Mouse (Mus musculus): ENCODE measurements around the gene Nfat5. TPM values are rescaled to one million over a fixed set of nuclear protein-coding genes. Genes with fewer than 3 reads are reported as not detected.

Nfat5 gene
- polyA plus RNA-seq, 1 experiment: 21.4 TPM

DNA sequence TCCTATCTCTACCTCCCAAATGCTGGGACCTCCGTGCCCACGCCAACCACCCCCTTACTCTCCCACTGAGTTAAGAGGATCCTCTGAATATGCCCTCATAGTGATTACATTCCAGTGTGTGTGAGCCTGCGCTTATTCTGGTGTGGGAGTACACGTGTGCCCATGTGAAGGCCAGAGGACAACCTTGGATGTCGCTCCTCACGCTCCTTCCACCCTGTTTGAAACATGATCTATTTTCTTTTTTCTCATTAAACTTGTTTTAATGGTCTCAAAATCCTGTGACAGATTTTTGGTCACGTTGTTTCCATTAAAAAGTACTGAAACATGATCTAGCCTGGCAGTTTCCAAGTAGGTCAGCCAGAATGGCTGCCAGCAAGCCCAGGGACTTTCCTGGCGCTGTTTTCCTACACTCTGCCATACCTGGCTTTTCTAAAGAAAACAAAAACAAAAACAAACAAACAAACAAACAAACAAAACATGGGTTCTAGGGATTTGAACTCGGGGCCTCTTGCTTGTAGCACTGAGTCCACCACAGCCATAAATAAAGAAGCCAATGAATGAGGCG is 102.9 kb downstream of the Nfat5 start:
- Histone ChIP-seq H3K4me3 (ENCODE audit: control insufficient read depth, low read depth, low read length) (no peak overlapping the region), H3K4me1 (ENCODE audit: control insufficient read depth, insufficient read depth, low read length) (peaks cover 2% of the 10 kb centered on the region; the same call in 1 of the 2 replicates), H3K27me3 (ENCODE audit: control insufficient read depth, insufficient read depth, low read length) (no peaks in the 10 kb centered on the region), H3K36me3 (ENCODE audit: control insufficient read depth, insufficient read depth, low read length) (no peaks in the 10 kb centered on the region), H3K27ac (ENCODE audit: control insufficient read depth, insufficient read depth, low read depth, low read length) (no peak overlapping the region)
- TF ChIP-seq POLR2A (IDR thresholded peaks at IDR 0.05; ENCODE audit: control insufficient read depth, low read depth, low read length) (no peak), CTCF (IDR thresholded peaks at IDR 0.05; ENCODE audit: control insufficient read depth, insufficient read depth, insufficient replicate concordance, low read depth, low read length) (no peak)

DNA sequence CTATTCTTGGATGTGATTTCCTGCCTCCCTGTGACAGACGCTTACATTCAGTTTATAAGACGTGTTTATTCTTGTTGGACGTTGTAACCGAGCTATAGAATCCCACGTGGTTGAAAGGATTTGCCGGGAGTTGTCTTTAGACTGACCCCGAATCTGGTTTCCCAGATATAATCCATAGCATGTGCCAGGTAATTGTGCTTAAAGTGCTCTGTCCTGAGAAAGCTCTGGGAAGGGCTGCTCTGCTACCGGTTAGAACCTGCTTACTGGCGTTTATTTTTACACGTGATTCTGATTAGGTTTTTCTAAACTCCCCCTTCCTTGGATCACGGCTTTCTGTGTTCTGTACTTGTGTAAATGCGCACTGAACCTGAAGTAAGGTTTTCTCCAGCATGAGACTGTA is 104.4 kb downstream of the Nfat5 start:
- H3K4me1 ChIP-seq (ENCODE audit: control insufficient read depth, insufficient read depth, low read length): peaks cover 2% of the 10 kb centered on the region; the same call in 1 of the 2 replicates
- no peaks in the 10 kb centered on the region for H3K36me3 ChIP-seq (ENCODE audit: control insufficient read depth, insufficient read depth, low read length)
- H3K27me3 ChIP-seq (ENCODE audit: control insufficient read depth, insufficient read depth, low read length): no peaks in the 10 kb centered on the region
- no peak overlapping the region for H3K27ac ChIP-seq (ENCODE audit: control insufficient read depth, insufficient read depth, low read depth, low read length)
- no peak overlapping the region for H3K4me3 ChIP-seq (ENCODE audit: control insufficient read depth, low read depth, low read length)
- no peak for TF ChIP-seq CTCF (IDR thresholded peaks at IDR 0.05; ENCODE audit: control insufficient read depth, insufficient read depth, insufficient replicate concordance, low read depth, low read length)
- TF ChIP-seq POLR2A (IDR thresholded peaks at IDR 0.05; ENCODE audit: control insufficient read depth, low read depth, low read length): no peak

GRCm38 (mm10) chr8:107399495-107399894 is 106.2 kb downstream of the Nfat5 start:
- no peaks in the 10 kb centered on the region for H3K27me3 ChIP-seq (ENCODE audit: control insufficient read depth, insufficient read depth, low read length)
- TF ChIP-seq POLR2A (IDR thresholded peaks at IDR 0.05; ENCODE audit: control insufficient read depth, low read depth, low read length): no peak
- TF ChIP-seq CTCF (IDR thresholded peaks at IDR 0.05; ENCODE audit: control insufficient read depth, insufficient read depth, insufficient replicate concordance, low read depth, low read length): no peak
- no peak overlapping the region for H3K4me3 ChIP-seq (ENCODE audit: control insufficient read depth, low read depth, low read length)
- peaks cover 13% of the 10 kb centered on the region for H3K4me1 ChIP-seq (ENCODE audit: control insufficient read depth, insufficient read depth, low read length)
- H3K27ac ChIP-seq (ENCODE audit: control insufficient read depth, insufficient read depth, low read depth, low read length): no peak overlapping the region
- no peaks in the 10 kb centered on the region for H3K36me3 ChIP-seq (ENCODE audit: control insufficient read depth, insufficient read depth, low read length)

GRCm38 (mm10) chr8:107401866-107402265 is 108.6 kb downstream of the Nfat5 start:
- no peak for TF ChIP-seq CTCF (IDR thresholded peaks at IDR 0.05; ENCODE audit: control insufficient read depth, insufficient read depth, insufficient replicate concordance, low read depth, low read length)
- TF ChIP-seq POLR2A (IDR thresholded peaks at IDR 0.05; ENCODE audit: control insufficient read depth, low read depth, low read length): no peak
- no peak overlapping the region for H3K4me3 ChIP-seq (ENCODE audit: control insufficient read depth, low read depth, low read length)
- H3K4me1 ChIP-seq (ENCODE audit: control insufficient read depth, insufficient read depth, low read length): peaks cover 13% of the 10 kb centered on the region
- H3K36me3 ChIP-seq (ENCODE audit: control insufficient read depth, insufficient read depth, low read length): no peaks in the 10 kb centered on the region
- H3K27me3 ChIP-seq (ENCODE audit: control insufficient read depth, insufficient read depth, low read length): no peaks in the 10 kb centered on the region
- H3K27ac ChIP-seq (ENCODE audit: control insufficient read depth, insufficient read depth, low read depth, low read length): no peak overlapping the region

DNA sequence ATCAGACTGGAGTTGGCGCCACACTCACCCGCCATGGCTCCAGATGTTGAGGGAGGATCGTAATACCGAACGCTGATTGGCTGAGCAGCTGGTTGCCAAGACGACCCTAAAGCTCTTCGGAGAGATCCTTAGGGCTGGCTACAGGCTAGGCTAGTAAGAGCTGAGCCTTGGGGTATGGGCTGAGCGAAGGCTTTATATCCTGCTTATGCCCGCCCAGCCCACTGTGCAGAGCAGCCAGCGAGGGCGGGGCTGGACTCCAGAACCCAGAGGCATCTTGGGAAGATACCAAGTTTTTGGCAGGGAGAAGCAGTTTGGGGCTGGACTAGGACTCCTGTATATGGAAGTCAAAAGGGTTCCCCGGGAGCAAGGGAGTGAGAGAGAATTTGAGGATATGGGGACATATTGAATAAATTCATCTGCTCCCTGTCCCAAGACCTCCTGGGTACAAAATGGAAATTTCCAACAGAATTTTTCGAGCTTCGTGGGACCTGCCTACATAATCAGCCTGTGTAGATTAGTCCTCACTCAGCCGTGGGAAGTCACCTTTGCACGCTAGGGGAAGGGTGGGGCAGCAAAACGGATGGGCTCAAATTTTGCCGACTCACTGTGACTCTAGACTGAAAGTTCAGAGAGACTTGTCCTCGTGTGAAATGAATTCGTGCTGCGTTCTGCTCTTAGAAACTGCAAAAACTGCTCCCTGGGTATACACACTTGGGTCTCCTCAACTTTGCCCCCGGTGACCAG is 109.9 kb downstream of the Nfat5 start, which contains the start of gene Nqo1:
Nqo1 (minus strand) TSS at position 169 of the 744 bp plus-strand sequence.
- Histone ChIP-seq H3K27me3 (ENCODE audit: control insufficient read depth, insufficient read depth, low read length) (no peaks in the 10 kb centered on the region), H3K36me3 (ENCODE audit: control insufficient read depth, insufficient read depth, low read length) (no peaks in the 10 kb centered on the region), H3K27ac (ENCODE audit: control insufficient read depth, insufficient read depth, low read depth, low read length) (peak within 1 kb of the TSS; percentile 7; the same call in 1 of the 2 replicates), H3K4me1 (ENCODE audit: control insufficient read depth, insufficient read depth, low read length) (peaks cover 11% of the 10 kb centered on the region), H3K4me3 (ENCODE audit: control insufficient read depth, low read depth, low read length) (peak within 1 kb of the TSS; percentile 66)
- TF ChIP-seq CTCF (IDR thresholded peaks at IDR 0.05; ENCODE audit: control insufficient read depth, insufficient read depth, insufficient replicate concordance, low read depth, low read length) (no peak), POLR2A (IDR thresholded peaks at IDR 0.05; ENCODE audit: control insufficient read depth, low read depth, low read length) (peak; percentile 42; the same call in 1 of the 2 replicates)

DNA sequence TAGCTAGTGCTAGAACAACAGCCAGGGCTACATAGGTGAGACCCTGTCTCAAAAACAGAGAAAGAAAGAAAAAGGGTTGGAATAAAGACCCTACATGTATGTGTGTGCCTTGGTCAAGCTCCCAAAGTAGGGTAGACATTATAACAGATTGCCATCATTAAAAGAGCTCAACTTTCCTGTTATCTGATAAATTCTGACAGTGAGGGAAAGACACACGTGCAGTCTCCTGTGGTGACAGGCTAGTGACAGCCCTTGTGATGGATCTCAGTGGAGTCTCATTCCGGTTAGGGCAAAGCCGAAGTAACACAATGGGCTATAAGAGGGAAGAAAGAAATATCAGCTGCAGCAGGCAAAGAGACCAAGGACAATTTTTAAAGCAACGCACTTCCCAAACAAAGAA is 110.8 kb downstream of the Nfat5 start:
- Histone ChIP-seq H3K27me3 (ENCODE audit: control insufficient read depth, insufficient read depth, low read length) (no peaks in the 10 kb centered on the region), H3K36me3 (ENCODE audit: control insufficient read depth, insufficient read depth, low read length) (no peaks in the 10 kb centered on the region; the same call in 1 of the 2 replicates), H3K4me1 (ENCODE audit: control insufficient read depth, insufficient read depth, low read length) (peaks cover 11% of the 10 kb centered on the region), H3K27ac (ENCODE audit: control insufficient read depth, insufficient read depth, low read depth, low read length) (no peak overlapping the region), H3K4me3 (ENCODE audit: control insufficient read depth, low read depth, low read length) (no peak overlapping the region)
- TF ChIP-seq CTCF (IDR thresholded peaks at IDR 0.05; ENCODE audit: control insufficient read depth, insufficient read depth, insufficient replicate concordance, low read depth, low read length) (no peak), POLR2A (IDR thresholded peaks at IDR 0.05; ENCODE audit: control insufficient read depth, low read depth, low read length) (no peak)

DNA sequence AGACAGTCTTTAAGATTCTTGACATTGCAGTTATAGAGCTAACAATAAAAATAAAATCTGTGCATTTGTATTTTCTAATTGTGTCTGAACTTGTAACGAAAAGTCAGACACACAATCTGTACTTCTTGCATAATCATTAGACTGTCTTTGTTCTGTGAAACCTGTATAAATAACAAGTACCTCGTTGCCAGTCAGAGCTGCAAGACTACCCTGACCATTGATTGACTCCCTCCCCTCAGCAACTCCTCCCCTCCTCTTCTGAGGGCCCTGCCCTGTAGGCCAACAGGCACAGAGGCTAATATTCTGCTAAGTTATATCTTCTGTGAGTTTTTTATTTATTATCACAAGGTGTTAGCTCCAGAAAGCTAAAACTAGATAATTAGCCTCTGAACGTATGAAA is 112.7 kb downstream of the Nfat5 start:
- H3K27ac ChIP-seq (ENCODE audit: control insufficient read depth, insufficient read depth, low read depth, low read length): no peak overlapping the region
- no peak overlapping the region for H3K4me3 ChIP-seq (ENCODE audit: control insufficient read depth, low read depth, low read length)
- H3K27me3 ChIP-seq (ENCODE audit: control insufficient read depth, insufficient read depth, low read length): no peaks in the 10 kb centered on the region
- H3K36me3 ChIP-seq (ENCODE audit: control insufficient read depth, insufficient read depth, low read length): no peaks in the 10 kb centered on the region; the same call in 1 of the 2 replicates
- TF ChIP-seq POLR2A (IDR thresholded peaks at IDR 0.05; ENCODE audit: control insufficient read depth, low read depth, low read length): no peak
- no peak for TF ChIP-seq CTCF (IDR thresholded peaks at IDR 0.05; ENCODE audit: control insufficient read depth, insufficient read depth, insufficient replicate concordance, low read depth, low read length)
- peaks cover 11% of the 10 kb centered on the region for H3K4me1 ChIP-seq (ENCODE audit: control insufficient read depth, insufficient read depth, low read length)
